Mouse (Mus musculus): ENCODE data around the gene Ptprg. TPM values are rescaled to one million over a fixed set of nuclear protein-coding genes. Genes with fewer than 3 reads are reported as not detected.
A peak's percentile ranks its signal among the peaks of the same experiment; 100 is the strongest.
"Not testable (repeated sequence)": the region's sequence is repeated elsewhere in the genome, so short reads cannot be mapped to it uniquely, and the experiment has no call there.

Ptprg gene
- polyA plus RNA-seq, 1 experiment from 2014 or later, result 38.5 TPM

- no peak overlapping the region for H3K4me3 ChIP-seq (ENCODE audit: low read length)
- H3K4me2 ChIP-seq (ENCODE audit: low read length), result no peak overlapping the region
- peaks cover 2% of the 10 kb centered on the region; the same call in 1 of the 2 replicates for H3K4me1 ChIP-seq (ENCODE audit: control insufficient read depth, insufficient read depth, low read depth, low read length)
- H3K36me3 ChIP-seq (ENCODE audit: control insufficient read depth, insufficient read depth, low read length), result peaks cover 10% of the 10 kb centered on the region
- WGBS, result 50% methylated on average over 5 of the region's 5 CpGs
- no peak overlapping the region for H3K9ac ChIP-seq (ENCODE audit: low read depth, low read length)
- ATAC-seq, result no peak
- H3K9me3 ChIP-seq (ENCODE audit: control insufficient read depth, low read length), result no peaks in the 10 kb centered on the region
- no peaks in the 10 kb centered on the region for H3K27me3 ChIP-seq (replicated peaks; ENCODE audit: control insufficient read depth, insufficient read depth, low read length)
- H3K27ac ChIP-seq (ENCODE audit: low read depth, low read length), result no peak overlapping the region
These were observed 668.2 kb downstream of the Ptprg start for GRCm38 (mm10) chr14:12221571-12221970.

GRCm38 (mm10) chr14:12243726-12244125 is 690.4 kb downstream of the Ptprg start:
- H3K36me3 ChIP-seq (ENCODE audit: control insufficient read depth, insufficient read depth, low read length), result peaks cover 4% of the 10 kb centered on the region; the same call in 1 of the 2 replicates
- H3K27ac ChIP-seq (ENCODE audit: low read depth, low read length), result no peak overlapping the region
- H3K4me1 ChIP-seq (ENCODE audit: control insufficient read depth, insufficient read depth, low read depth, low read length), result no peaks in the 10 kb centered on the region
- H3K4me2 ChIP-seq (ENCODE audit: low read length), result no peak overlapping the region
- no peaks in the 10 kb centered on the region for H3K9me3 ChIP-seq (ENCODE audit: control insufficient read depth, low read length)
- H3K9ac ChIP-seq (ENCODE audit: low read depth, low read length), result no peak overlapping the region
- no peak overlapping the region for H3K4me3 ChIP-seq (ENCODE audit: low read length)
- no peak for ATAC-seq
- 80% methylated on average over 4 of the region's 4 CpGs for WGBS
- no peaks in the 10 kb centered on the region for H3K27me3 ChIP-seq (replicated peaks; ENCODE audit: control insufficient read depth, insufficient read depth, low read length)

- no peaks in the 10 kb centered on the region for H3K36me3 ChIP-seq (ENCODE audit: control insufficient read depth, insufficient read depth, low read length)
- H3K9ac ChIP-seq (ENCODE audit: low read depth, low read length), result no peak overlapping the region
- H3K4me2 ChIP-seq (ENCODE audit: low read length), result no peak overlapping the region
- no peaks in the 10 kb centered on the region for H3K4me1 ChIP-seq (ENCODE audit: control insufficient read depth, insufficient read depth, low read depth, low read length)
- H3K4me3 ChIP-seq (ENCODE audit: low read length), result no peak overlapping the region
- no peak for ATAC-seq
- no peak overlapping the region for H3K27ac ChIP-seq (ENCODE audit: low read depth, low read length)
- no peaks in the 10 kb centered on the region for H3K27me3 ChIP-seq (replicated peaks; ENCODE audit: control insufficient read depth, insufficient read depth, low read length)
- WGBS, result 74% methylated on average over 3 of the region's 3 CpGs
- H3K9me3 ChIP-seq (ENCODE audit: control insufficient read depth, low read length), result no peaks in the 10 kb centered on the region
These were observed 722.7 kb downstream of the Ptprg start for GRCm38 (mm10) chr14:12276031-12276430.

GRCm38 (mm10) chr14:12283641-12284040 is 730.3 kb downstream of the Ptprg start, which contains the start of gene Gm49355:
Gene Gm49355 (plus strand): TSS chr14:12283976.
- Histone ChIP-seq H3K27ac (ENCODE audit: low read depth, low read length) (peak within 1 kb of the TSS; percentile 80), H3K27me3 (replicated peaks; ENCODE audit: control insufficient read depth, insufficient read depth, low read length) (no peaks in the 10 kb centered on the region), H3K9ac (ENCODE audit: low read depth, low read length) (peak within 1 kb of the TSS; percentile 92), H3K4me3 (ENCODE audit: low read length) (peak within 1 kb of the TSS; percentile 94), H3K4me1 (ENCODE audit: control insufficient read depth, insufficient read depth, low read depth, low read length) (peaks cover 2% of the 10 kb centered on the region; the same call in 1 of the 2 replicates), H3K36me3 (ENCODE audit: control insufficient read depth, insufficient read depth, low read length) (no peaks in the 10 kb centered on the region), H3K4me2 (ENCODE audit: low read length) (peak within 1 kb of the TSS; percentile 83), H3K9me3 (ENCODE audit: control insufficient read depth, low read length) (no peaks in the 10 kb centered on the region)
- ATAC-seq, result peak; percentile 40
- WGBS, result 81% methylated on average over 6 of the region's 6 CpGs

GRCm38 (mm10) chr14:12284141-12284912 is 731.0 kb downstream of the Ptprg start, which contains the start of gene 3830406C13Rik:
Gene 3830406C13Rik (plus strand): TSS chr14:12284173.
- WGBS, result under 1% methylated on average over 47 of the region's 48 CpGs
- Histone ChIP-seq H3K4me3 (ENCODE audit: low read length) (peak within 1 kb of the TSS; percentile 94), H3K27me3 (replicated peaks; ENCODE audit: control insufficient read depth, insufficient read depth, low read length) (no peaks in the 10 kb centered on the region), H3K36me3 (ENCODE audit: control insufficient read depth, insufficient read depth, low read length) (no peaks in the 10 kb centered on the region), H3K9me3 (ENCODE audit: control insufficient read depth, low read length) (no peaks in the 10 kb centered on the region), H3K27ac (ENCODE audit: low read depth, low read length) (peak within 1 kb of the TSS; percentile 80), H3K9ac (ENCODE audit: low read depth, low read length) (peak within 1 kb of the TSS; percentile 92), H3K4me1 (ENCODE audit: control insufficient read depth, insufficient read depth, low read depth, low read length) (peaks cover 2% of the 10 kb centered on the region; the same call in 1 of the 2 replicates), H3K4me2 (ENCODE audit: low read length) (peak within 1 kb of the TSS; percentile 83)
- peak; percentile 99 for ATAC-seq

- H3K36me3 ChIP-seq (ENCODE audit: control insufficient read depth, insufficient read depth, low read length); H3K4me1 ChIP-seq (ENCODE audit: control insufficient read depth, insufficient read depth, low read depth, low read length); H3K4me2 ChIP-seq (ENCODE audit: low read length); H3K9ac ChIP-seq (ENCODE audit: low read depth, low read length); H3K4me3 ChIP-seq (ENCODE audit: low read length); H3K27ac ChIP-seq (ENCODE audit: low read depth, low read length); H3K27me3 ChIP-seq (replicated peaks; ENCODE audit: control insufficient read depth, insufficient read depth, low read length); H3K9me3 ChIP-seq (ENCODE audit: control insufficient read depth, low read length); ATAC-seq: not testable (repeated sequence)
These were observed 736.4 kb downstream of the Ptprg start for GRCm38 (mm10) chr14:12289747-12290146.

Other genes starting within 250 kb of the Ptprg start
- gene Gm3839, start 196.8 kb upstream of the Ptprg start, polyA plus RNA-seq (2015; fragmentation: Nextera tagmentation; extraction: Ambion mirVana), result 1.3 TPM in 2 replicates